Mouse (Mus musculus) lung, embryonic 14.5 days (tissue): Measurements from ENCODE around the gene Gm28635. TPM values are rescaled to one million over a fixed set of nuclear protein-coding genes. Genes with fewer than 3 reads are reported as not detected.

Experiments
- ATAC-seq: fragments of 200-750 bp; cut with Nextera tagmentation; 2 replicates; pipeline ENCODE4 v1.8.0; 2017; ENCODE audit warnings: mild to moderate bottlenecking, moderate TSS enrichment, moderate library complexity; ENCODE audit not compliant: insufficient read depth
- DNase-seq: peaks from one replicate; pipeline ENCODE4 v3.0.0-alpha.2; 2015
- H3K27ac ChIP-seq: fragments of 300-500 bp; sonication (generic); 2 replicates; pipeline ENCODE4 v1.5.1; 2014; ENCODE audit warnings: low read depth, mild to moderate bottlenecking, moderate library complexity
- H3K27me3 ChIP-seq: fragments of 300-500 bp; sonication (generic); 2 replicates; pipeline ENCODE4 v1.6.1; 2014; ENCODE audit warnings: low read length, control low read depth; ENCODE audit not compliant: insufficient read depth
- H3K36me3 ChIP-seq: fragments of 300-500 bp; sonication (generic); 2 replicates; pipeline ENCODE4 v1.6.1; 2014; ENCODE audit warnings: control low read depth; ENCODE audit not compliant: insufficient read depth
- H3K4me1 ChIP-seq: fragments of 300-500 bp; sonication (generic); 2 replicates; pipeline ENCODE4 v1.6.1; 2014; ENCODE audit warnings: antibody characterized with exemption, control low read depth; ENCODE audit not compliant: insufficient read depth
- H3K4me2 ChIP-seq: fragments of 300-500 bp; sonication (generic); 2 replicates; pipeline ENCODE4 v1.6.1; 2014; ENCODE audit warnings: mild to moderate bottlenecking
- H3K4me3 ChIP-seq: fragments of 300-500 bp; sonication (generic); 2 replicates; pipeline ENCODE4 v1.5.1; 2014; ENCODE audit warnings: low read depth, low read length
- H3K9ac ChIP-seq: fragments of 300-500 bp; sonication (generic); 2 replicates; pipeline ENCODE4 v1.6.1; 2014
- H3K9me3 ChIP-seq: fragments of 300-500 bp; sonication (generic); 2 replicates; pipeline ENCODE4 v1.6.1; 2016; ENCODE audit warnings: low read depth, low read length, control low read depth
- CTCF ChIP-seq: IDR thresholded peaks from 2 replicates; pipeline ENCODE4 v1.5.1; 2016; ENCODE audit warnings: antibody characterized with exemption, low read depth
- WGBS: fragments of 180-500 bp; shearing (Covaris S2); extraction: QIAGEN DNeasy Blood & Tissue Kit; methylation state at CpG from one replicate; pipeline ENCODE4 v1.1.7; 2014; 5-methylcytosine and 5-hydroxymethylcytosine counted together
- polyA plus RNA-seq: library from polyadenylated mRNA; unstranded; fragments of >200 nt; fragmentation: Nextera tagmentation; extraction: Ambion mirVana; gene quantifications from 2 replicates; pipeline ENCODE4 v1.2.1, GENCODE M21; 2014

The Gm28635 gene
- polyA plus RNA-seq, 1 experiment from 2014 or later, result not detected

DNA sequence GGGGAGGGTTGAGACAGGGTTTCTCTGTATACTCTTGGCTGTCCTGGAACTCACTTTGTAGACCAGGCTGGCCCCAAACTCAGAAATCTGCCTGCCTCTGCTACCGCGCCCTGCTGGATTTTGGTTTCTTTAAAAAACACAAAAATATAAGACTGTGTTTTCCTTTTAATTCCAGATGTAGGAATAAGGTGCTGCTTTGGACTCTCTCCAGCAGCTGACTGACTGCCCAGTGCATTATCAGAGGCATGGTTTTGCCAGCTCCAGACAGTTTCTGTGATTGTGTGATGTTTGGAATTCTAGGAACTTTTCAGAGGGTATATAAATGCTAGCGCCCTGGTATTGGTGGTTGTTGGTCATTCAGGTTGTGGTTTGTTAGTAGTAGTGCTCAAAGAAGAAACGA lies 39.5 kb upstream of the Gm28635 start:
- ATAC-seq (no peak), DNase-seq (no peak)
- no peaks in the 10 kb centered on the region for H3K27me3 ChIP-seq
- 96% methylated on average over 4 of the region's 4 CpGs for WGBS
- H3K9me3 ChIP-seq, result no peaks in the 10 kb centered on the region
- no peak overlapping the region for H3K4me3 ChIP-seq
- TF ChIP-seq CTCF, result no peak
- no peak overlapping the region for H3K4me2 ChIP-seq
- peaks cover 10% of the 10 kb centered on the region; the same call in 1 of the 2 replicates for H3K36me3 ChIP-seq
- H3K9ac ChIP-seq, result no peak overlapping the region
- H3K27ac ChIP-seq, result no peak overlapping the region
- no peaks in the 10 kb centered on the region for H3K4me1 ChIP-seq

DNA sequence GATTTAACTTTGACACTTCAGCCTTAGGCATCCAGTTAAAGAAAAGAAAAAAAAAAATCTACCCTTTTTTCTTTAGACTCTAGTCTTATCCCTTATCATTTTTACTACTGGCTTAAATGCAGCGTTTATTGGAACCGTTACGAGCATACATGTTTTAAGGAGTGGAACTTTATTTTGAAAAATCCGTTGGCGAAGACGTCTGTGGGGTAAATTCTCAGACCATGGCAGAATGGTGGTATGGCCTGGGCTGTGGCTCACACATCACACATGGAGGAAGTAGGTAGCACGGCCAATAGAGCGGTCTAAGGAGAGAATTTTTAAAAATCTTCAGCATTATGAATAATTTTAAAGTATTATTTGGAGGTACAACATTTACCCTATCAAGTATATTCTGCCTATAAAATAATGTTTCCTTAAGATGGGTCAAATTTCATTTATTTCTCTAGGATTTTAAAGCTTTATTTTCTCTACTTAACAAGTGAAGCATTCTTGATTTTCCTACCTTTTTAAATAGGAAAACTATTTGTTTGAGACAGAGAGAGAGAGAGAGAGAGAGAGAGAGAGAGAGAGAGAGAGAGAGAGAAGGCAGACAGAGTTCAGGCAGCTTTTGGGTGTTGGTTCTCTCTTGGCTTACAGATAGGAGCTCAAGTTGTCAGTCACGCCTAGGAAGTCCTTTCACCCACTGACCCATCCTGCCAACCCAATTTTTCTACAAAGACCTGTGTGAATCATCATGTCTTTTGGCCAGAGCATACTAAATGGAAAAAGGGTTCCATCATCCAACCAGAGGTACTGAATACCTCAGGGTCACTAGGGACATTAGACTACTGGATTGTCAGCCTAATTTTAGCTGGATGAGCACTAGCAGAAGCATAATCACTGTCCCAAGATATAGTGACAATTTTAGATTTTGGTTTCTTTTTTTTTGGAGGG lies 38.8 kb upstream of the Gm28635 start:
- peaks cover 12% of the 10 kb centered on the region; the same call in 1 of the 2 replicates for H3K36me3 ChIP-seq
- no peak for ATAC-seq
- peak overlapping the region; percentile 60 for H3K4me2 ChIP-seq
- H3K27me3 ChIP-seq, result no peaks in the 10 kb centered on the region
- peak overlapping the region; percentile 36 for H3K9ac ChIP-seq
- no peak for DNase-seq
- TF ChIP-seq CTCF, result no peak
- no peaks in the 10 kb centered on the region for H3K9me3 ChIP-seq
- 23% methylated on average over 9 of the region's 9 CpGs for WGBS
- peak overlapping the region; percentile 95 for H3K4me3 ChIP-seq
- H3K27ac ChIP-seq, result peak overlapping the region; percentile 97; the same call in 1 of the 2 replicates
- no peaks in the 10 kb centered on the region for H3K4me1 ChIP-seq

DNA sequence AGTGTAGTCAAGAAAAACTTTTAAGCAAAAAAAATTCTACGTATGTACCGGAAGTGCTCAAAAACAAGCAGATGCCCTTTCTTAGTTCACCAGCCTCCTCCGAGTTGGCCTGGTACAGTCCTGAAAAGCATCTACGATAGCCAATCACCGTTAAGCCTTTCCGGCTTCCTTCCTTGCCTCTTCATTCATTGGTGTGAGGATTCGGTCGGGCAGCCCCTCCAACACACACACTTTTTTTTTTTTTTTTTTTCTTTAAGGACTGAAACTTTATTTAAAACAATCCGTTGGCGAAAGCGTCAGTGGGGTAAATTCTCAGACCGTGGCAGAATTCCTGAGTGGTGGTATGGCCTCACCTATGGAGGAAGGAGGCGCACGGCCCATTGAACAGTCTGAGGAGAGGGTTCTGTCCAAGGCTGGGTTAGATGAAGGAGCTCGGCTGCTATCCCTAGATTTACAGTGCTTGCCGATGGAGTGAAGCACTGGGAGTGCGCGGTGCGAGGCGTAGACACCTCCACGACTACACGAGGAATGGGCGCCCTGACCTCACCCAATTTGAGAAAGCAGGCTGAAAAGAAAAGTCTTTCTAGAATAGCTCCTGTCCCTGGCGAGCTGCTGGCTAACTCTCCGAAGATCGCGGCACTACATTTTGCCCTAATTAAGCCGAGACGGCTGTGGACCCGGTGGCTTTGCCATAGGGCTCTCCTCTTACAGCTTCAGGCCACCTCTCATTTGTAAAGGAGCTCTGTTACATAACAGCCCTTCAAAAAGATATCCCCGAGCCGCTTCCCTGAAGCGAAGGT lies 37.9 kb upstream of the Gm28635 start:
- peak; percentile 95 for DNase-seq
- WGBS, result 0% methylated on average over 33 of the region's 33 CpGs
- Histone ChIP-seq H3K4me3 (peak overlapping the region; percentile 95), H3K9me3 (no peaks in the 10 kb centered on the region), H3K4me2 (peak overlapping the region; percentile 60), H3K27me3 (no peaks in the 10 kb centered on the region), H3K9ac (peak overlapping the region; percentile 36), H3K36me3 (peaks cover 12% of the 10 kb centered on the region), H3K4me1 (no peaks in the 10 kb centered on the region), H3K27ac (peak overlapping the region; percentile 97)
- ATAC-seq, result peak; percentile 97
- TF ChIP-seq CTCF, result no peak

DNA sequence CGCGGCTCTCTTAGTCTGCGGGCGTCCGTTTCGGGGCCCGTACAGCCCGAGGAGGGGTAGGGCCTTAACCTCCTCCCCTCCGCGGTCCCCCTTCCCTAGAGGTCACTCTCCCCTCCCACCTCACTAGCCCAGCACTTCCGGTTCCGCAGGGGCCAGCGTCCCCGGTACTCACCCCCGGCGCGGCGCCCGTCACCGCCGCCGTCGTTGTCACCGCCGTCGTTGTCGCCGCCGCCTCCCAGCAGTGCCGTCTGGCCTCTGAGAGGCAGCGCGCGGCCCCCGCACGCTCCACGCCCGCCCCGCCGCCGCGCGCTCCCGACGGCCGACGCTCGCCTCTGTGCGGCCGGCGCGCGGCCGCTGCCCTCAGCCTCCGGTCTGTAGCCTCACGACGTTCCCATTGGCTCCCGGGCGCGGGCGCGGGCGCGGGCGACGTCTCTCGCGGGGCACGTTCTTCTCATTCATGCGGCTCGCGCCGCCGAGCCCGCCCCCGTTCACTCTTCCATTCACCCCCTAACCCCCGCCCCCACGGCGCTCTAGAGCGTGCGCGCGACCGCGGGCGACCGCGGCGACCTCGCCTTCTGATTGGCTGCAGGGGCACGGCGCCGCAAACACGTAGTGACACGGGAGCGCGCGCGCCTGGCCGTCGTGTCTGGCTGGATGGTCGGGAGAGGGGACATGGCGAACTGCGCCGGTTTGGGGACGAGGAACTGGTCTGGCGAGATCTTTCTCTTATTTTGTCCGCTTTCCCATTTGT lies 37.1 kb upstream of the Gm28635 start, which contains the start of gene Zdhhc5:
Gene Zdhhc5 (minus strand): TSS at position 370 of the 751 bp plus-strand sequence.
- peak within 1 kb of the TSS; percentile 70 for H3K4me2 ChIP-seq
- peaks cover 20% of the 10 kb centered on the region for H3K36me3 ChIP-seq
- peak within 1 kb of the TSS; percentile 95 for H3K4me3 ChIP-seq
- H3K27ac ChIP-seq, result peak within 1 kb of the TSS; percentile 97
- DNase-seq (peak; percentile 98), ATAC-seq (peak; percentile 96)
- under 1% methylated on average over 105 of the region's 107 CpGs for whole genome bisulfite sequencing
- no peaks in the 10 kb centered on the region for H3K27me3 ChIP-seq
- no peaks in the 10 kb centered on the region for H3K4me1 ChIP-seq
- no peak for TF ChIP-seq CTCF
- H3K9me3 ChIP-seq, result no peaks in the 10 kb centered on the region
- H3K9ac ChIP-seq, result peak within 1 kb of the TSS; percentile 96

- Histone ChIP-seq H3K4me3 (peak overlapping the region; percentile 95), H3K4me2 (peak overlapping the region; percentile 70), H3K4me1 (no peaks in the 10 kb centered on the region), H3K27me3 (no peaks in the 10 kb centered on the region), H3K9me3 (no peaks in the 10 kb centered on the region), H3K27ac (peak overlapping the region; percentile 97), H3K9ac (peak overlapping the region; percentile 96), H3K36me3 (peaks cover 25% of the 10 kb centered on the region)
- TF ChIP-seq CTCF, result no peak
- DNase-seq, result no peak
- under 1% methylated on average over 26 of the region's 26 CpGs for WGBS
- ATAC-seq, result peak; percentile 26
Observed at GRCm38 (mm10) chr2:84714422-84714810, 36.6 kb upstream of the Gm28635 start.

DNA sequence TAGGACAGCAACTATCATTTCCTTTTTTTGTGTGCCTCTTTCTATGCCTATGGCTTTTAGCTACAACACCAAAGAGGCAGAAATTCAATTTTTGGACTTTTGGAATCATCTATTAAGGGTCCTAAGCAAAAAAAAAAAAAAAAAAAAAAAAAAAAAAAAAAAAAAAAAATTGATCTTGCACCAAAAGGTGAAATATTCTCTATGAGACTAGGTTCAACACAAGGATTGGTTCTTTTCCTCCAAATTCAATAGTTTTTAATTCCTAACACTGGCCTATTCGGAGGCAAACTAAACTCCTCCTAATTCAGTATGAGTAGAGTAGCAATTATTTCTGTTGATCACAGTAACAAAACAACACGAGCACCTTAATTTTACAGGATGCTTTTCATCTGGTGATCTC lies 34.1 kb upstream of the Gm28635 start:
- 92% methylated on average over 2 of the region's 2 CpGs for WGBS
- Histone ChIP-seq H3K9me3 (no peaks in the 10 kb centered on the region), H3K4me2 (no peak overlapping the region), H3K27ac (no peak overlapping the region), H3K9ac (no peak overlapping the region), H3K4me3 (no peak overlapping the region), H3K36me3 (peaks cover 46% of the 10 kb centered on the region), H3K4me1 (no peaks in the 10 kb centered on the region), H3K27me3 (no peaks in the 10 kb centered on the region)
- ATAC-seq, result no peak
- DNase-seq, result no peak
- no peak for TF ChIP-seq CTCF
